Mouse (Mus musculus): ENCODE results near the gene Bcdin3d.

Bcdin3d gene

DNA sequence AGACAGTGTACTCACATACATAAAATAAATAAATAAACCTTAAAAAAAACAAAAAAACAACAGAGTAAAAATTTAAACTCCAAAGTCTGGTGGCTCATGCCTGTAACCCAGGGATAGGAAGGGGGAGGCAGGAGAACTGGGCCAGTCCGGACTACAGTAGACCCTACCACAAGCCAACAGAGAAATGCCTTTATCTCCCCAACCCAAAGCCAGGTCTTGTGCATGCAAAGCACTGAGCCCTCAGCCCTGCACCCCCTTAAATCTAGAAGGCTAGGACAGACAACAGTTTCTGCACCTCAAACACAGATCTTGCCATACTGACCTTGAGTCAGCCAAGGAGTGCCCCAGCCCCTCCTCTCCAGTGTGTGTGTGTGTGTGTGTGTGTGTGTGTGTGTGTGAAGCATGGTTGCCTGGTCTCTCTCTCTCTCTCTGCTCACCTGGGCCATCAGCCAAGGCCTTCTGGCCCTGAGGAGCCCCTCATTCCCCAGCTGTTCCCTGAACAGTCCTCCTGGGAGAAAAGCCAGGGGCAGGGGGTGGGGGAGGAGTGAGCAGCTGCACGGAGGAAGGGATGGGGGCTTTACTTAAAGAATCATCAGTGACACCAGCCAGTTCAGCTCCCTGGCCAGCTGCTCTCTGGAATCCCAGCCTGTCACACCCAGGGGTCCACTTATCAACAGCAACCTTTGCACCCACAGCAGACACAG, 34.3 kb downstream of the Bcdin3d start:
- in situ Hi-C loops (cut with MboI): no loop called here

DNA sequence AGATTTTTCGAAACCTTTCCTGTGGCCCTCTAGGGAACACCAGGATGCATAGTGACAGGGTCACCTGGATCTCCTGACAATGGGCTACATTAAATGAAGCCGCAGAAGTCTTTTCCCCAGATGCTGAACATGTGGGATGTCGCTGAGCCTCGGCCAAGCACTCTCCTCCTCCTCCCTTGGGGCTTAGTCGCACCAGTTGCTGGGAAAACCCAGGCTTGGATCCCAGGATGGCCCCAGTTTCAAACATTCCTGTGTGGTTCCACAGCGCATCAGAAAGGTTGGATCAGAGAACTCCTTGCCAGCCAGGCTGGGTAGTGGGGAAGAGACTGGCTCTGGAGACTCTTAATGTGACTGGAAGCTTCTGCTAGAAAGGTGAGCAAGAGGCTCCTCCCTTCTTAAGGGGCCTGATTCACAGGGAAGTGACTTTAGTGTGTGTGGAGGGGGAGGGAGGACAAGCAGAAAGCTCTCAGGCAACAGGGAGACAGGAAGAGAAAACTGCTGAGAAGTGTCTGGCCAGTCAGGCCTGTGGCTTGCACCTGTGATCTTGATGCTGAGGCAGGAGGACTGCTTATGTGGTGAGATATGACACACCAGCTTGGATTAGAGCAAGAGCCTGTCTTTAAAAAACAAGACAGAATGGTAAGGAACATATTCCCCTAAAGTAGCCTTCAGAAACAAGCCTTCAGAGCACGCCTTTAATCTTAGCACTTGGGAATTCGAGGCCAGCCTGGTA, 35.4 kb downstream of the Bcdin3d start:
- in situ Hi-C loops (cut with MboI): no loop called here

DNA sequence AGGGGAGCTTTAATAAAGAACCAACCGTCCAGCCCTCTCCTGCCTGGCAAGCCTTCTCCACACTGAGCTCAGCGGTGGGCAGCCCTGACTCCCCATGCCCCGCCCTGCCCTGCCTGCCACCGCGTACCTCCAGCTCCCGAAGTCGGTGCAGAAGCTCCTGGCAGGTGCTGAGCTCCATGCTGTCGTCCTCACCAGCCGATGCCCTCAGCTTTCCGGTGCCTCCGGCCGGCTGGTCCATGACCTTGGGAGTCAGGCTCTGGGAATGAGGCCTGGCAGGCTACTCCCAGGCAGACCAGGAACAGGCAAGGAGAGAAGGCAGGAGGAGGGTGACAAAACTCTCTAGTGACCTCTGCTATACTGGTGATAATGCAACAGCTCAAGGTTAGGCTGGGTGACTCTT, 40.6 kb downstream of the Bcdin3d start:
- in situ Hi-C loops (cut with MboI): no loop called here

DNA sequence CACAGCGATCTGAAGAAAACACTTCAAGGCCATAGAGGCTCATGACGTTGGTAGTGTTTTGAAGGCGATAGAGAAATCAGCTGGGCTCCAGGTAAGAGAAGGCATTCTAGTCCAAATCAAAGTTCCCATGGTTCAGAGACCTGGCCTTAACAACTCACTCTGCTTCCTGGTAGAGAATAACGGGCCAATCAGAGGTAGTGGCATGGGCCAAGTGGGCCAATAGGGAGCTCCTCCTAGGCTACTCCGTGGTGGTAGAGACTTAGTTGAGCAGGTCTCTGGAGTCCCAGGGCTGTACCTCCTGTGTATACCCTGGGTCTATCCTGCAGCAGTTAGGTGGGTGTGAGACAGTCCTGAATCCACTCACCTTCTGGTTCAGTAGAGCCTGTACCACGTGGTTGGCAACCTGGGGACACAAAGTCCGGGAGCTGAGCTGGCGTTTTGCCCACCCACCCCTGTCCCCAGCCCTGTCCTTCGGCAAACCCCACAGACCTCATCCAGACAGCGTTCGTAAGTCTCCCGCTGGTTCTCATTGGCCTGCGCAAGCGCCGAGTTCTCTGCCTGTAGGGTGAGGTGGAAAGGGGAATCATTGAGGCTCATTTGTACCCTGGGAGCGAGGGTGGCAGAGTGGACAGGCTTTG, 41.3 kb downstream of the Bcdin3d start:
- in situ Hi-C loops (cut with MboI): no loop called here

DNA sequence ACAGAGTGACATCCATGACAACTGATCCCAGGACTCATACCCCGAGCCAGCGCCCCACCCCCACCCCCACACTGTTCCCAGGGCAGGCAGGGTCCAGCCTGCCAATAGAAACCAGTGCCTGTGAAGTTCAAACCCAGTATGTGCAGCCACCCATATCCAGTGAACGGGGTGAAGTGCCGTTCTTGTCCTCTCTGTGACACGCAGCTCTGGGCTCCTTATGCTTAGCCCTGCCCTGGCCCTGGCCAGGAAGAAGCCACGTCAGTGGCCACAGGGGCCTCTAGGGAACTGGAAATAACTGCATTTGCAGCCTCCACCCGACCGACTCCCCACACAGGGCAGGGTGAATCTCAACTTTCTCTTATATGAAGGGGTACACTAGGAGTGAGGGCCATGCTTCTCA, 42.6 kb downstream of the Bcdin3d start:
- in situ Hi-C loops (cut with MboI): no loop called here

DNA sequence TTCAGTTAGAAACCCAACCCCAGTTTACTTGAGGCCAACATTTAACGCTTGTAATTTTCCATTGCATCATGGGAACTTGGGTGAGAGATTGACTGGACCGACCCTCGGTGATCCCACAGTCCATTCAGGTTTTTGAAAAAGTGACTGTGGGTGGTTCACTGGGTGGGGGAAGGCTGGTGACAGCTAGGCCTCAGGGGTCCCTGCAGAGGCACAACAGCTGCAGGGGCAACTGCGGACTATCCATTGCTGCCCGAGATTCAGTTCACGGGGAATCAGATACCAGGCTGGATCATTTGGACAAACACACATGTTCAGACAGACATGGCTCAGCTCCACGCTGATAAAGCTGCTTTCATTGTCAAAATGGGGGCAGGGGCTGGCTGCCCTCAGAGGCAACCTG, 43.0 kb downstream of the Bcdin3d start:
- in situ Hi-C loops (cut with MboI): no loop called here

DNA sequence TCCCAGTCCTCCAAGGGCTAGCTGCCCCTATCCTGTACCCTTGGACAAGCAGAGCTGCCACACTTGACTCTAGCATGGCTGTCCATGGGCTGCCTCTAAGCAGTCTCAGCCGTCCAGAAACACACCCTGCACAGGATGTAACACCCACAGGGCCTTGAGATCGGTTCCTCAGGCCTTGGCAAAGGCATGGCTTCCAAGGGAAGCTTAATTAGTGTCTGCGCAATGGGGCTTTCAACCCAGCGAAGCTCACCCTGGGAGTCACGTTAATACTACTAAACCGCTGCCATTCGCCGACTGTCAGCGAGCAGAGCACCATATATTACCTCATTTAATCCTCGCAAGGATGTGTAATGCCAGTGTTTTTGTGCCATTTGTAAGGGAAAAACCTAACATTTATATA, 43.5 kb downstream of the Bcdin3d start:
- in situ Hi-C loops (cut with MboI): no loop called here

DNA sequence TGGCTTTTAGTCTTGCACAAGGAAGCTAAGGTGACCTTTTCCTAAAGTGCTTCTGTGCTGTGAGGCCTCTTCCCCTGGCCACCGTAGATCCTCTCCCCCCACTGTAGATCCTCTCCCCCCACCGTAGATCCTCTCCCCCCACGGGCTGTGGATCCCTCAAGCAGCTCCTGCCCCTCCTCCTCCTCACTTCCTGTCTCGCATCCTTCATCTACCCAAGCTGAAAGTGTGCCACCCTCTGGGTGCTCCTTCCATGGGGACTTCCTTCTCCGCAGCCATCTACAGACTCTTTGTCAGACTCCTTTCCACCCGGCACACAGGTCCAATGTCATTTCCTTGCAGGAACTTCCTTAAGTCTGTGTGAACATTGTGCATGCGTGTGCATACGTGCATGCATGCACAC, 44.1 kb downstream of the Bcdin3d start:
- in situ Hi-C loops (cut with MboI): no loop called here

DNA sequence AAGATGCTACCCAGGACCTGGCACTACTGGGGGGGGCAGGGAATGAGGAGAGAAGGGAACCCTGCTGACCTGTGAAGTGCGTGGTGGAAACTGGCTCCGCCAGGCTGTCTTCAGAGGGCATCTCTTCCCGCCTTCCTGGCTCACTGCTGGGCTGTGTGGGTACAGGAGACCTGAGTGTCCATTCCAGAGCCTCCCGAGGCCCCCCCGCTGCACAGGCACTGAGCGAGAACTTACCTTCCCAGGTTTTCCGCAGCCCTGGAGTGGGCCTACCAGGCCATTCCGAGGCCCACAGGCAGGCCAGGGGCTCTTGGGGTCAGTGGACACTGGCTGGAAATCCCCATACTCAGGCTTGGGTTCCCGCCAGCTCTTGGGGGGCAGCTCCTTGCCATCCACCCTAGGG, 50.6 kb downstream of the Bcdin3d start:
- in situ Hi-C loops (cut with MboI): no loop called here

DNA sequence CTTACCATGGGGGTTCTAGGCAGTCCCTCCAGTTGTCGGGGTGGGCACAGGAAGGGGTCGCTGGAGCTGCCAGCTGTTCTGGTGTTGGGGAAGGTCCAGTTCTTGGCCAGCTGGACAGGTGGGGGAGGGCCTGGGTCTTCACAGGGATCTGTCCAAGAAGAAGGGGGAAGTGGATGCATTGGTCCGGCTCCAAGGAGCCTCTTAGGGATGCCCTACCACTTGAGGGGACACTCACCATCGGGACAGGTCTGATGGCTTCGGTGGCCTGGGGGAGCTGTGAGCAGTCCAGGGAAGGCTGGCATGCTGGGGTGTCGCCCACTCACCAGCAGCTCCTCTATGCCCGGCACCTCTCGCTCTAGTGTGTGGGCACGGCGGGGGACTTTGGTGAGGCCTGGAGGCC, 51.4 kb downstream of the Bcdin3d start:
- in situ Hi-C loops (cut with MboI): no loop called here

DNA sequence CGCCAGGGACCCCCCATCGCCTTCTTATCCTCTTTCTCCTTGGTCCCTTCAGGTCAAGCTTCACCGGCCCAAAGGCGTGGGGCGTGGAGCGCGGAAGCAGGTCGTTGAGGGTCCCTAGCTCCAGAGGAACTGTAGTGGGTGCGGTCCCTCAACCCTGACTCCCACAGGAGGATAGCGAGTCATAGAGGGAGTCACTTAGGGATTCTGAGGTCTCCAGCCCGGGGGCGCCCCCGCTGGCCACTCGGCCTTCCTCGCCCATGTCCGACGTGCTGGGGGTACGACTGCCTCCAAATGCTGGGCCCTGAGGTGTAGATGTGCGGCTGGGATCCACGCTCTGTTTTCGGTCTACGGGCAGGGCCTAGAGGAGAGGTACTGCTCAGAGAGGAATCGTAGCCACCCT, 52.0 kb downstream of the Bcdin3d start:
- in situ Hi-C loops (cut with MboI): no loop called here

DNA sequence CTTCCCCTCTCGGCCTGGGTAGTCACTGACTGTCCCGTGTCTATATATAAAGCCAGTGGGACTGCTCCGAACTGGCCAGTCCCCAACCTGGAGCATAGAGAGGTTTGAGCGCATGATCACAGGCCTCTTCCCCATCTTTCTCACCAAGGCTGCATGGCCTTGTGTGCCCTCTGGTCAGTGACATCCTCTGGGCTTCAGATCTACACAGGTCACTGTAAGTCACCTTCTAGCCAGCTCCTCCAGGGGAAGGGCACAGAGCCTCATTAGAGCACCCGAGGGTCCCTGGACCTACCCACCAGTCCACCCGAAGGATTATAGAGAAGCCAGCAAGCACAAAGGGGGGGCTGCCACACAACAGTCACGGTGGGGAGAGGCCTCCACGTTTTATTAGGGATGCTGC, 52.9 kb downstream of the Bcdin3d start:
- in situ Hi-C loops (cut with MboI): no loop called here

DNA sequence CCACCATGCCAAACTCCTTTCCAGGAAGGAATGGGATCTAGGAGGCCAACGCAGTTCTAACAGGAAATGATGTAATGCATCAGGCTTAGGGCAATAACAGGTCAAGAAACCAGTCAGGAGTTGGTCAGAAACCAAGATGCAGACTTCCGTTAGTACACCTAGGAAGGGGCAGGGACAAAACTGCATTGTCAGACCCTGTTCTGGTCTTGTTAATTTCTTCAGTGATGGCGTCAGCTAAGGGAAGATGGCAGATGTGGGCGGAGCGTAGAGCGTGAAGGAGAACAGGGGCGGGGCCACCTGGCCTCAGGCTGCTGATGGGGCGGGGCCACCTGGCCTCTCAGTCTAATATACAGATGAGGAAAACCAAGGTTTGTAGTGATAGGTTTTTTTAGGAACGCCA, 53.4 kb downstream of the Bcdin3d start:
- in situ Hi-C loops (cut with MboI): no loop called here

DNA sequence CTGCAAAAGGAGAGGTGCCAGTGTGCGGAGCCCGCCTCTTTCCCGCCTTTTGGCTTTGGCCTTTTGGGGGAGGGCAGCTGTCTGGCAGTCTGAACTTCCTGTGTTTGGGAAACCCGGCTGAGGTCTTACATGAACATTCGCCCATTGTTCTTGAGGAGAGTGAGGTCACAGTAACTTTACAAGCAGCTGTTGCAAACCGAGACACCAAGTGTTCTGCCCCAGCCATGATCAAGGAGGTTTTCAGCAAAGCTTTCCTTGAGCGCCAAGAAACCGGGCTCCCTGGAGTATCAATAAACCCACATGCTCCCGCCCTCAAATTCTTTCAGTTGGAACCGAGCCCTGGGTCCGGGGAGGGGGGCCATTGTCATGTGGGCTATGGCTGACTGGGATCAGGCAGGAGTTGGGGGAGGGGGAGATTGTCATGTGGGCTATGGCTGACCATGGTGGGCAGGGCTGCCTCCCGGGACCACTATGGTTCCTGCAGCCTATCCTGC, 54.0 kb downstream of the Bcdin3d start:
- in situ Hi-C loops (cut with MboI): no loop called here

DNA sequence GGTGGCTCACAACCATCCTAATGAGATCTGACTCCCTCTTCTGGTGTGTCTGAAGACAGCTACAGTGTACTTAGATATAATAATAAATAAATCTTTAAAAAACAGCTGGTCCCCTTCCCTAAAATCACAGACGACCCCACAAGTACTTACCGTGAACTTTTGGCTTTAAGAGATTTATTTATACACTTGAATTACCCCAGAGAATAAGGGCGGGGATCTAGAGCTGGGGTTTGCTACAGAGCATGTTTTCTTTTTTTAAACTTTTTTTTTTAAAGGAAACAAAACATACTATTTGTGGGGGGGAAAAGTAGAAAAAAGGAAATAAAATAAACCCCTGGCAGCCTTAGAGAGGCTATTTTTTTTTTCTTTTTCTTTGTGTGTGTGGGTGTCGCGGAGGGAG, 54.4 kb downstream of the Bcdin3d start:
- in situ Hi-C loops (cut with MboI): no loop called here

Data from mature B cell (primary cell).